8 mouse cellular contexts compared by ENCODE assay signal in genomic region chr8:84702561-84702960, GRCm38 (mm10). TPM values are rescaled to one million over a fixed set of nuclear protein-coding genes. Genes with fewer than 3 reads are reported as not detected.
A peak's percentile ranks its signal among the peaks of the same experiment; 100 is the strongest.
DNase-seq lines count a peak whose midpoint lies in the region; ATAC-seq and TF ChIP-seq lines count a peak whose summit lies in the region.

No protein-coding gene starts in this region.

- WGBS in lung, embryonic 14.5 days: 73% methylated on average over 9 of the region's 9 CpGs
- WGBS in embryonic facial prominence, embryonic 14.5 days: 78% methylated on average over 9 of the region's 9 CpGs
- 72% methylated on average over 9 of the region's 9 CpGs for WGBS in hindbrain, embryonic 15.5 days
- 84% methylated on average over 9 of the region's 9 CpGs for WGBS in neural tube, embryonic 12.5 days

- peak overlapping the region; percentile 55; the same call in 1 of the 2 replicates for H3K9ac ChIP-seq in lung, embryonic 14.5 days
- no peak overlapping the region for H3K9ac ChIP-seq in embryonic facial prominence, embryonic 14.5 days (ENCODE audit: low read depth, low read length)
- H3K9ac ChIP-seq in hindbrain, embryonic 15.5 days: no peak overlapping the region
- no peak overlapping the region for H3K9ac ChIP-seq in neural tube, embryonic 12.5 days

- ATAC-seq in lung, embryonic 14.5 days (ENCODE audit: insufficient read depth): no peak
- no peak for ATAC-seq in embryonic facial prominence, embryonic 14.5 days (ENCODE audit: low read depth)
- no peak for ATAC-seq in hindbrain, embryonic 15.5 days (ENCODE audit: low FRiP score, low read depth)
- ATAC-seq in neural tube, embryonic 12.5 days (ENCODE audit: low FRiP score, low read depth): no peak

- no peaks in the 10 kb centered on the region for H3K9me3 ChIP-seq in lung, embryonic 14.5 days (ENCODE audit: low read depth, low read length)
- no peaks in the 10 kb centered on the region for H3K9me3 ChIP-seq in embryonic facial prominence, embryonic 14.5 days (ENCODE audit: control insufficient read depth, low read length)
- no peaks in the 10 kb centered on the region for H3K9me3 ChIP-seq in hindbrain, embryonic 15.5 days
- no peaks in the 10 kb centered on the region for H3K9me3 ChIP-seq in neural tube, embryonic 12.5 days

- no peak for DNase-seq in lung, embryonic 14.5 days
- DNase-seq in lung, postnatal 14 days: no peak
- DNase-seq in embryonic facial prominence, embryonic 14.5 days (ENCODE audit: low spot score): no peak
- DNase-seq in ovary, postnatal 14 days (ENCODE audit: low spot score): no peak
- no peak for DNase-seq in kidney, adult 8-10 months
- DNase-seq in ovary, postnatal 36 days (ENCODE audit: low spot score): no peak

- H3K4me1 ChIP-seq in lung, embryonic 14.5 days (ENCODE audit: insufficient read depth): peaks cover 14% of the 10 kb centered on the region
- peaks cover 22% of the 10 kb centered on the region for H3K4me1 ChIP-seq in embryonic facial prominence, embryonic 14.5 days (ENCODE audit: control insufficient read depth, insufficient read depth, low read length)
- peaks cover 34% of the 10 kb centered on the region for H3K4me1 ChIP-seq in hindbrain, embryonic 15.5 days (replicated peaks)
- H3K4me1 ChIP-seq in neural tube, embryonic 12.5 days: peaks cover 32% of the 10 kb centered on the region

- no peak overlapping the region for H3K27ac ChIP-seq in lung, embryonic 14.5 days (ENCODE audit: low read depth)
- H3K27ac ChIP-seq in embryonic facial prominence, embryonic 14.5 days (replicated peaks; ENCODE audit: low read depth, low read length): no peak overlapping the region
- no peak overlapping the region for H3K27ac ChIP-seq in hindbrain, embryonic 15.5 days (replicated peaks)
- no peak overlapping the region for H3K27ac ChIP-seq in neural tube, embryonic 12.5 days

- H3K27me3 ChIP-seq in lung, embryonic 14.5 days (ENCODE audit: insufficient read depth, low read length): peaks cover 48% of the 10 kb centered on the region
- H3K27me3 ChIP-seq in embryonic facial prominence, embryonic 14.5 days (replicated peaks; ENCODE audit: control insufficient read depth, insufficient read depth, low read length): peaks cover 59% of the 10 kb centered on the region
- H3K27me3 ChIP-seq in hindbrain, embryonic 15.5 days: peaks cover 39% of the 10 kb centered on the region
- H3K27me3 ChIP-seq in neural tube, embryonic 12.5 days (replicated peaks): peaks cover 61% of the 10 kb centered on the region

- H3K4me2 ChIP-seq in lung, embryonic 14.5 days: peak overlapping the region; percentile 60
- H3K4me2 ChIP-seq in embryonic facial prominence, embryonic 14.5 days (ENCODE audit: low read depth, low read length): peak overlapping the region; percentile 16; the same call in 1 of the 2 replicates
- peak overlapping the region; percentile 10; the same call in 1 of the 2 replicates for H3K4me2 ChIP-seq in hindbrain, embryonic 15.5 days
- peak overlapping the region; percentile 22 for H3K4me2 ChIP-seq in neural tube, embryonic 12.5 days (replicated peaks)

- peak overlapping the region; percentile 39 for H3K4me3 ChIP-seq in lung, embryonic 14.5 days (ENCODE audit: low read depth, low read length)
- H3K4me3 ChIP-seq in embryonic facial prominence, embryonic 14.5 days (ENCODE audit: low read depth, low read length): 0 out of 2 replicates have a peak overlapping the region, but pooled peaks have one; percentile 22
- no peak overlapping the region for H3K4me3 ChIP-seq in hindbrain, embryonic 15.5 days
- 0 out of 2 replicates have a peak overlapping the region, but pooled peaks have one; percentile 9 for H3K4me3 ChIP-seq in neural tube, embryonic 12.5 days

- H3K36me3 ChIP-seq in lung, embryonic 14.5 days (ENCODE audit: insufficient read depth): peaks cover 38% of the 10 kb centered on the region
- peaks cover 34% of the 10 kb centered on the region for H3K36me3 ChIP-seq in embryonic facial prominence, embryonic 14.5 days (ENCODE audit: control insufficient read depth, insufficient read depth, low read length)
- H3K36me3 ChIP-seq in hindbrain, embryonic 15.5 days: peaks cover 16% of the 10 kb centered on the region
- H3K36me3 ChIP-seq in neural tube, embryonic 12.5 days: peaks cover 21% of the 10 kb centered on the region

- TF ChIP-seq CTCF in lung, embryonic 14.5 days (IDR thresholded peaks at IDR 0.05; ENCODE audit: low read depth): no peak

RNA-seq across cellular contexts. Expression of gene Lyl1, which starts 1.3 kb away (rescaled TPM):
- 12.0 and 12.5 TPM in 2 replicates for polyA plus RNA-seq in lung, embryonic 14.5 days (2014; fragmentation: Nextera tagmentation; extraction: Ambion mirVana)
- 5.8 and 6.8 TPM in 2 replicates for polyA plus RNA-seq in embryonic facial prominence, embryonic 14.5 days (2014; fragmentation: Nextera tagmentation; extraction: Ambion mirVana)
- polyA plus RNA-seq in hindbrain, embryonic 15.5 days (2015; fragmentation: Nextera tagmentation; extraction: Ambion mirVana): 3.1 and 3.6 TPM in 2 replicates
- polyA plus RNA-seq in neural tube, embryonic 12.5 days (2016; fragmentation: Nextera tagmentation; extraction: Ambion mirVana): 4.4 and 4.5 TPM in 2 replicates

RNA-seq across cellular contexts. Expression of gene Nacc1, which starts 14.9 kb away (rescaled TPM):
- polyA plus RNA-seq in lung, embryonic 14.5 days (2014; fragmentation: Nextera tagmentation; extraction: Ambion mirVana): 29.8 and 33.8 TPM in 2 replicates
- 19.7 and 20.1 TPM in 2 replicates for polyA plus RNA-seq in embryonic facial prominence, embryonic 14.5 days (2014; fragmentation: Nextera tagmentation; extraction: Ambion mirVana)
- polyA plus RNA-seq in hindbrain, embryonic 15.5 days (2015; fragmentation: Nextera tagmentation; extraction: Ambion mirVana): 13.6 and 16.1 TPM in 2 replicates
- polyA plus RNA-seq in neural tube, embryonic 12.5 days (2016; fragmentation: Nextera tagmentation; extraction: Ambion mirVana): 17.2 and 19.2 TPM in 2 replicates

RNA-seq across cellular contexts. Expression of gene Trmt1, which starts 16.5 kb away (rescaled TPM):
- polyA plus RNA-seq in lung, embryonic 14.5 days (2014; fragmentation: Nextera tagmentation; extraction: Ambion mirVana): 66.1 and 68.6 TPM in 2 replicates
- polyA plus RNA-seq in embryonic facial prominence, embryonic 14.5 days (2014; fragmentation: Nextera tagmentation; extraction: Ambion mirVana): 55.8 and 73.2 TPM in 2 replicates
- polyA plus RNA-seq in hindbrain, embryonic 15.5 days (2015; fragmentation: Nextera tagmentation; extraction: Ambion mirVana): 62.5 and 65.9 TPM in 2 replicates
- 58.5 and 59.1 TPM in 2 replicates for polyA plus RNA-seq in neural tube, embryonic 12.5 days (2016; fragmentation: Nextera tagmentation; extraction: Ambion mirVana)

RNA-seq across cellular contexts. Expression of gene G430095P16Rik, which starts 20.2 kb away (rescaled TPM):
- polyA plus RNA-seq in lung, embryonic 14.5 days (2014; fragmentation: Nextera tagmentation; extraction: Ambion mirVana): 2.7 and 2.8 TPM in 2 replicates
- 2.0 and 2.7 TPM in 2 replicates for polyA plus RNA-seq in embryonic facial prominence, embryonic 14.5 days (2014; fragmentation: Nextera tagmentation; extraction: Ambion mirVana)
- 1.2 and 1.7 TPM in 2 replicates for polyA plus RNA-seq in hindbrain, embryonic 15.5 days (2015; fragmentation: Nextera tagmentation; extraction: Ambion mirVana)
- 2.5 and 2.6 TPM in 2 replicates for polyA plus RNA-seq in neural tube, embryonic 12.5 days (2016; fragmentation: Nextera tagmentation; extraction: Ambion mirVana)

RNA-seq across cellular contexts. Expression of gene Ier2, which starts 39.9 kb away (rescaled TPM):
- polyA plus RNA-seq in lung, embryonic 14.5 days (2014; fragmentation: Nextera tagmentation; extraction: Ambion mirVana): 81.7 and 83.8 TPM in 2 replicates
- polyA plus RNA-seq in embryonic facial prominence, embryonic 14.5 days (2014; fragmentation: Nextera tagmentation; extraction: Ambion mirVana): 45.9 and 50.3 TPM in 2 replicates
- polyA plus RNA-seq in hindbrain, embryonic 15.5 days (2015; fragmentation: Nextera tagmentation; extraction: Ambion mirVana): 18.8 and 24.5 TPM in 2 replicates
- 72.4 and 72.8 TPM in 2 replicates for polyA plus RNA-seq in neural tube, embryonic 12.5 days (2016; fragmentation: Nextera tagmentation; extraction: Ambion mirVana)

Comparison
In these comparisons a context has a peak if more than half of its experiments do, and no peak if none do; other contexts are left out.
1. H3K4me2 ChIP-seq: peak in every context shown above with its lines; median percentile 60 in lung, embryonic 14.5 days; 22 in neural tube, embryonic 12.5 days; 16 in embryonic facial prominence, embryonic 14.5 days; 10 in hindbrain, embryonic 15.5 days.